Mouse (Mus musculus) limb, embryonic 14.5 days (tissue): ENCODE measurements at regions not wholly inside any gene's neighbourhood (a gene's known extent, or its start where the extent isn't known, plus 50 kb on each side); places are given as distances from the start of the nearest gene placed in this dataset.

Source experiments
- ATAC-seq: fragments of 200-750 bp; cut with Nextera tagmentation; 2 replicates; pipeline ENCODE4 v1.8.0; 2017; ENCODE audit warnings: low read depth, moderate number of reproducible peaks, moderate TSS enrichment; ENCODE audit not compliant: low FRiP score
- DNase-seq: peaks from one replicate; pipeline ENCODE4 v3.0.0-alpha.2; 2015; ENCODE audit warnings: low spot score
- H3K27ac ChIP-seq: fragments of 300-500 bp; sonication (generic); replicated peaks from 2 replicates; pipeline ENCODE4 v1.5.1; 2014; ENCODE audit warnings: low read depth, mild to moderate bottlenecking, low read length, moderate library complexity, mixed read lengths
- H3K27me3 ChIP-seq: fragments of 300-500 bp; sonication (generic); 2 replicates; pipeline ENCODE4 v1.6.1; 2014; ENCODE audit warnings: low read length, mixed read lengths; ENCODE audit not compliant: control insufficient read depth, insufficient read depth
- H3K36me3 ChIP-seq: fragments of 300-500 bp; sonication (generic); 2 replicates; pipeline ENCODE4 v1.6.1; 2014; ENCODE audit warnings: mild to moderate bottlenecking, low read length, moderate library complexity, mixed read lengths; ENCODE audit not compliant: control insufficient read depth, insufficient read depth
- H3K4me1 ChIP-seq: fragments of 300-500 bp; sonication (generic); 2 replicates; pipeline ENCODE4 v1.6.1; 2014; ENCODE audit warnings: antibody characterized with exemption, low read length, mixed read lengths; ENCODE audit not compliant: control insufficient read depth, insufficient read depth
- H3K4me2 ChIP-seq: fragments of 300-500 bp; sonication (generic); replicated peaks from 2 replicates; pipeline ENCODE4 v1.6.1; 2014; ENCODE audit warnings: low read depth, mild to moderate bottlenecking, low read length, moderate library complexity; ENCODE audit not compliant: severe bottlenecking
- H3K4me3 ChIP-seq: fragments of 300-500 bp; sonication (generic); replicated peaks from 2 replicates; pipeline ENCODE4 v1.5.1; 2014; ENCODE audit warnings: low read length
- H3K9ac ChIP-seq: fragments of 300-500 bp; sonication (generic); 2 replicates; pipeline ENCODE4 v1.6.1; 2014; ENCODE audit warnings: mild to moderate bottlenecking, low read depth, low read length, moderate library complexity; ENCODE audit not compliant: severe bottlenecking
- H3K9me3 ChIP-seq: fragments of 300-500 bp; sonication (generic); 2 replicates; pipeline ENCODE4 v1.6.1; 2016; ENCODE audit warnings: low read length; ENCODE audit not compliant: control insufficient read depth
- POLR2A ChIP-seq: fragments of 200-500 bp; IDR thresholded peaks from 2 replicates; pipeline ENCODE4 v1.8.0; 2012; ENCODE audit warnings: inconsistent platforms, mild to moderate bottlenecking, moderate library complexity, borderline replicate concordance; ENCODE audit not compliant: insufficient read depth, insufficient read length; ENCODE audit errors: extremely low read depth
- WGBS: fragments of 180-500 bp; shearing (Covaris S2); extraction: QIAGEN DNeasy Blood & Tissue Kit; methylation state at CpG from one replicate; pipeline ENCODE4 v1.1.7; 2014; 5-methylcytosine and 5-hydroxymethylcytosine counted together

DNA sequence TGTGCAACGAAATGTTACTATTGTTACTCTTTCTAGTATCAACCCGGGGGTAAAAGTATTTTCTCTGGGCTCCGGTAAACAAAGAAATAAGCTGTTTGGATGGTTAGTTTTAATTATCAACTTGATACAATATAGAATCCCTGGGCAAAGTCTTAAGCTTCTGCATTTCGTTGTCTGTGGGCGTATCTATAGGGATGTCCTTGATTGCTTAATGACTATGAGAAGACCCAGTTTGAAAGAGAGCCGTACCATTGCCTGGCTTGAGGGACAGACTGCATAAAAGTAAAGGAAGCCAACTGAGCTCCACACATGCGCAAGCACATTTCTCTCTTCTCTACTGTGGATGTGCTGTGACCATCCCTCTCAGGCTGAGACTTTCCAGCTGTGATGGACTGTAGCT lies 80.1 kb upstream of the Nrbf2 start:
- no peak for ATAC-seq
- Histone ChIP-seq H3K4me1 (no peaks in the 10 kb centered on the region), H3K36me3 (no peaks in the 10 kb centered on the region), H3K9ac (no peak overlapping the region), H3K4me3 (no peak overlapping the region), H3K9me3 (no peaks in the 10 kb centered on the region), H3K27ac (no peak overlapping the region), H3K27me3 (no peaks in the 10 kb centered on the region), H3K4me2 (no peak overlapping the region)
- no peak for TF ChIP-seq POLR2A
- WGBS: 94% methylated on average over 7 of the region's 7 CpGs
- no peak for DNase-seq

DNA sequence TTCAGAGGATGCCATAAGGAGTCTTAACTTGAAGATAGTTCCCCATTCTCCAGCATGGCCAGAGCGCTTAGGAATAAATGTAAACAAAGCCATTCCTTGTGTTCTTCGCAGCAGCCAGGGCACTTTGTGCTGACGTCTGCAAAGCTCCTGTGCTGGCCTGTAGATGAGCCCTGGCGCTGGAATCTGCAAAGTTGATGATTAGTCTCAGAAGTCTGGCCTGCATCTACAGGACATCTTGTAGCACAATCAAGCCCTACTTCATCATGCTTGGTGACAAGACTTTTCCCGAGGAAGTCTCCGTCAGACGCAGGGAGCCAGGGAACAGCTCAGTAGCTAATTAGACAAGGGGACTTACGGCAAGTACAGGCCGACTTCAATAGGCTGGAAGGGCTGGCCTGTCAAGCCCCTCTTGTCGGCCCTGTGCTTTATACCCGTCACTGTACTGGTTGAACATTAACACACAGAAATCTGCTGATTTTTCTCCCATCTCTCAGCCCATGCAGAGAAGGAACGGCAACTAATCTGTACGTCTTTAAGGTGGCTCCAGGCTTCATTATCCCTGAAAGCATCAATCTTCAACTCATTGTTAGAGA lies 87.6 kb upstream of the Nrbf2 start:
- Histone ChIP-seq H3K4me3 (no peak overlapping the region), H3K9ac (no peak overlapping the region), H3K9me3 (no peaks in the 10 kb centered on the region), H3K27me3 (no peaks in the 10 kb centered on the region), H3K4me1 (0 out of 2 replicates have a peak, but pooled peaks cover 2% of the 10 kb centered on the region), H3K4me2 (no peak overlapping the region), H3K36me3 (no peaks in the 10 kb centered on the region), H3K27ac (no peak overlapping the region)
- ATAC-seq (no peak), DNase-seq (no peak)
- no peak for TF ChIP-seq POLR2A
- 22% methylated on average over 13 of the region's 13 CpGs for WGBS

DNA sequence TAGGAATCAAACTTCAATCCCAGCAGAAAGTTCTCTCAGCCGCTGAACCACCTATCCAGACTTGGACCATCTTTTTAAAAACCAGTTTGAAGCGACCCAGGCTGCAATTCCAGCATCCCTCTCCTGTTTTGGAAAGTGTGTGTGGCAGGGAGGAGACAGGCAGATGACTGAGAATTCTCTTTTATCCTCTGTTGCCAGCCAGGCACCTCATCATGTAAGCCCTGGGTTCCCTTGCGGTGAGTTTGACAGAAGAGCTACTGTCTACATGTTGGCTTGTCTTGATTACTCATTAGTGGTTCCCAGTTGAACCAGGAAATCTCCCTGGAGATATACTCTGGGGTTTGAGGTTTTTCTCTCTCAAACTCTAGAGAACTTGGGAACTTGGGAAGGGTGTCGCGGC lies 91.5 kb upstream of the Nrbf2 start:
- 59% methylated on average over 5 of the region's 5 CpGs for WGBS
- H3K4me3 ChIP-seq: no peak overlapping the region
- H3K4me2 ChIP-seq: no peak overlapping the region
- 0 out of 2 replicates have a peak, but pooled peaks cover 9% of the 10 kb centered on the region for H3K4me1 ChIP-seq
- no peak overlapping the region for H3K9ac ChIP-seq
- ATAC-seq: no peak
- TF ChIP-seq POLR2A: no peak
- no peaks in the 10 kb centered on the region for H3K27me3 ChIP-seq
- DNase-seq: no peak
- H3K27ac ChIP-seq: no peak overlapping the region
- no peaks in the 10 kb centered on the region for H3K36me3 ChIP-seq
- H3K9me3 ChIP-seq: no peaks in the 10 kb centered on the region

DNA sequence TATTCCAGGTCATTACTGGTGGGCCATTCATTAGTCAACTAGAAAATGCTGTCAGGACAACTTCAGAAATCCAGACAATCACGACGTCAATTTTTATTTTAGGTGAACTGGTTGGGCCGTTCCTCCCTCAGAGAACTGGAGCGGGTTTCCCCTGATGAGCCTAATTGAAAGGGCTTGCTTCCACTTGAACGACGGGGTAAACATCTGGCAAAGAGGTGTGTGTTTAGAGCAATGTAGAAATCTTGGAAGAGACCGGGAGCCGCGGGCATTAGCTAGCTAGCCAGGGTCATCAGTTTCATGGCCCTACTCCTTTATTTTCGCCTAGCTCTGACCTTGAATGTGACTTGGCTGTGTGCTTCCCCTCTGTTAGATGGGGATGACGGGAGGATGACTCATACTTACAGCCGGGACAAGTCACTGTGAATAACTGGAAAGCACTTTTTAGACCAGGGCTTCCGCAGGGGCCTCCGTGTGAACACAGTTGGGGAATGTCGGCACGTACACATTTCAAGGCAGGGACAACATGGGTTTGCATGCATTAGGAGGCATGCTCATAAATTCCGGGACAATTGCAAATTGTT lies 92.6 kb upstream of the Nrbf2 start:
- H3K36me3 ChIP-seq: no peaks in the 10 kb centered on the region
- H3K27me3 ChIP-seq: no peaks in the 10 kb centered on the region
- H3K9me3 ChIP-seq: no peaks in the 10 kb centered on the region
- H3K4me2 ChIP-seq: peak overlapping the region; percentile 37
- peak; percentile 41 for DNase-seq
- H3K9ac ChIP-seq: no peak overlapping the region
- ATAC-seq: no peak; the same call in 1 of the 2 replicates
- no peak overlapping the region for H3K27ac ChIP-seq
- no peak overlapping the region for H3K4me3 ChIP-seq
- 0 out of 2 replicates have a peak, but pooled peaks cover 9% of the 10 kb centered on the region for H3K4me1 ChIP-seq
- TF ChIP-seq POLR2A: no peak
- 12% methylated on average over 17 of the region's 17 CpGs for WGBS

DNA sequence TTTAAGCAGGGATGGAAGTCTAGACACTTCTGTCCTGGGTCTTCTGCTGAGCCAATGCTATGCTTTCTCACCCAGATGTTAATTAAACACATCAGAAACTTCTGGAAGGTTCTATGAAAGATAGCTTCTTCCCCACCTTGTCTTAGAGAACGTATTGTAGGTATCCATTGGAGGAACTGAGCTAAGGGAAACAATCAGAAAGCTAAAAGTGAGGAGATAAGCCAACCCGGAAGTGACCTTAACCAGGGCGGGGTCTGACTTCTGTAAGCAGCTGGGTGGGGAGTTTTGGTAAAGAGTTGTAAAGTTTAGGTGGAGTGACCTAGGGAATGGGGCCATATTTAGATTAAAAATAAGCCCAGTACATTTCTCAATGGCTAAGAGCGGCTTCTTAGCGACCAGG lies 95.1 kb upstream of the Nrbf2 start:
- no peak for TF ChIP-seq POLR2A
- DNase-seq: no peak
- Histone ChIP-seq H3K27ac (no peak overlapping the region), H3K4me1 (0 out of 2 replicates have a peak, but pooled peaks cover 9% of the 10 kb centered on the region), H3K4me2 (no peak overlapping the region), H3K4me3 (no peak overlapping the region), H3K27me3 (no peaks in the 10 kb centered on the region), H3K36me3 (no peaks in the 10 kb centered on the region), H3K9me3 (no peaks in the 10 kb centered on the region), H3K9ac (no peak overlapping the region)
- WGBS: 89% methylated on average over 5 of the region's 5 CpGs
- ATAC-seq: no peak

DNA sequence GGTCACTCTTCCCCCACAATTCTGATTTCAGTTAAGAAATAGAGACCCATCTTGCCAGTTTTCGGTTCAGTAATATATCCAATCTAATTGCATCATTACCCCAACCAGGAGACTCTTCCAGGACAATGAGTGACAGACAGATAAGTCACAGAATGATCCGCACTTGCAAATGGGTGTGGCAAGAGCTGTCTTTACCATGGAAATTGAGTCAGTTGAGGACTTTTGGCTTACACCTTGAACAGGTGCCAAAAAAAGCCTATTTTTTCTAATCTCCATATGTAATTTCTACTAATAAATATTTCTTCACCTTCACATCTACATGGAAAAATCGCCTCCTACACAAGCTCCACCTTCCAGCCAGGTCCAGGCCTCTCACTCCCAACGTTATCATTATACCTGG lies 98.2 kb upstream of the Nrbf2 start:
- Histone ChIP-seq H3K4me3 (no peak overlapping the region), H3K9me3 (no peaks in the 10 kb centered on the region), H3K27me3 (no peaks in the 10 kb centered on the region), H3K4me1 (0 out of 2 replicates have a peak, but pooled peaks cover under 1% of the 10 kb centered on the region), H3K27ac (no peak overlapping the region), H3K9ac (no peak overlapping the region), H3K36me3 (no peaks in the 10 kb centered on the region), H3K4me2 (no peak overlapping the region)
- ATAC-seq: no peak
- no peak for DNase-seq
- WGBS: 81% methylated on average over 4 of the region's 4 CpGs
- TF ChIP-seq POLR2A: no peak
